Mouse (Mus musculus): ENCODE results near the gene Tmem251. TPM values are rescaled to one million over a fixed set of nuclear protein-coding genes. Genes with fewer than 3 reads are reported as not detected.
A peak's percentile ranks its signal among the peaks of the same experiment; 100 is the strongest.

Tmem251 gene
- 11.4 and 12.7 TPM in 2 replicates for polyA plus RNA-seq (2015; fragmentation: Nextera tagmentation; extraction: Ambion mirVana)

- WGBS = under 1% methylated on average over 58 of the region's 63 CpGs
- peak; percentile 98 for ATAC-seq (replicated peaks)
- H3K27ac ChIP-seq (replicated peaks) = peak within 1 kb of the TSS; percentile 92
- peaks cover 9% of the 10 kb centered on the region; the same call in 1 of the 2 replicates for H3K36me3 ChIP-seq
- no peaks in the 10 kb centered on the region for H3K9me3 ChIP-seq
- H3K4me1 ChIP-seq = peaks cover 26% of the 10 kb centered on the region
- H3K4me2 ChIP-seq (replicated peaks) = peak within 1 kb of the TSS; percentile 86
- peak within 1 kb of the TSS; percentile 83 for H3K9ac ChIP-seq (replicated peaks)
- no peaks in the 10 kb centered on the region for H3K27me3 ChIP-seq
- H3K4me3 ChIP-seq = peak within 1 kb of the TSS; percentile 74
These were observed at the start of gene Tmem251, which contains the start of gene Moap1 for GRCm38 (mm10) chr12:102743589-102744574. TSS of gene Tmem251 (plus strand) at chr12:102743762. TSS of gene Moap1 (minus strand) at chr12:102743661.

- no peak for ATAC-seq (replicated peaks)
- Histone ChIP-seq H3K4me1 (peaks cover 59% of the 10 kb centered on the region), H3K9ac (replicated peaks) (no peak overlapping the region), H3K36me3 (no peaks in the 10 kb centered on the region), H3K27ac (replicated peaks) (peak overlapping the region; percentile 26; the same call in 1 of the 2 replicates), H3K27me3 (no peaks in the 10 kb centered on the region), H3K4me3 (no peak overlapping the region), H3K4me2 (replicated peaks) (no peak overlapping the region), H3K9me3 (no peaks in the 10 kb centered on the region)
- WGBS = 61% methylated on average over 18 of the region's 18 CpGs
These were observed 48.0 kb upstream of the Tmem251 start for GRCm38 (mm10) chr12:102695369-102696239.

GRCm38 (mm10) chr12:102696635-102697354 is 46.8 kb upstream of the Tmem251 start:
- Histone ChIP-seq H3K4me3 (no peak overlapping the region), H3K36me3 (no peaks in the 10 kb centered on the region), H3K9ac (replicated peaks) (no peak overlapping the region; the same call in 1 of the 2 replicates), H3K9me3 (no peaks in the 10 kb centered on the region), H3K4me2 (replicated peaks) (no peak overlapping the region), H3K27ac (replicated peaks) (peak overlapping the region; percentile 72; the same call in 1 of the 2 replicates), H3K4me1 (peaks cover 64% of the 10 kb centered on the region), H3K27me3 (no peaks in the 10 kb centered on the region)
- WGBS = 82% methylated on average over 14 of the region's 14 CpGs
- ATAC-seq (replicated peaks) = no peak

- ATAC-seq (replicated peaks) = no peak
- 85% methylated on average over 7 of the region's 7 CpGs for WGBS
- Histone ChIP-seq H3K27ac (replicated peaks) (peak overlapping the region; percentile 72; the same call in 1 of the 2 replicates), H3K4me2 (replicated peaks) (no peak overlapping the region), H3K4me3 (no peak overlapping the region), H3K9ac (replicated peaks) (no peak overlapping the region; the same call in 1 of the 2 replicates), H3K4me1 (peaks cover 64% of the 10 kb centered on the region), H3K27me3 (no peaks in the 10 kb centered on the region), H3K36me3 (no peaks in the 10 kb centered on the region), H3K9me3 (no peaks in the 10 kb centered on the region)
These were observed 46.2 kb upstream of the Tmem251 start for GRCm38 (mm10) chr12:102697381-102697780.

GRCm38 (mm10) chr12:102698089-102698684 is 45.4 kb upstream of the Tmem251 start:
- 7% methylated on average over 1 of the region's 1 CpGs for WGBS
- no peak overlapping the region for H3K4me2 ChIP-seq (replicated peaks)
- H3K9me3 ChIP-seq = no peaks in the 10 kb centered on the region
- H3K27me3 ChIP-seq = no peaks in the 10 kb centered on the region
- peak overlapping the region; percentile 72 for H3K27ac ChIP-seq (replicated peaks)
- peak; percentile 15; the same call in 1 of the 2 replicates for ATAC-seq (replicated peaks)
- H3K4me1 ChIP-seq = peaks cover 71% of the 10 kb centered on the region
- H3K9ac ChIP-seq (replicated peaks) = 0 out of 2 replicates have a peak overlapping the region, but pooled peaks have one; percentile 4
- H3K4me3 ChIP-seq = no peak overlapping the region
- H3K36me3 ChIP-seq = no peaks in the 10 kb centered on the region

GRCm38 (mm10) chr12:102699156-102699555 is 44.4 kb upstream of the Tmem251 start:
- Histone ChIP-seq H3K9ac (replicated peaks) (no peak overlapping the region), H3K4me1 (peaks cover 81% of the 10 kb centered on the region), H3K9me3 (no peaks in the 10 kb centered on the region), H3K4me3 (no peak overlapping the region), H3K36me3 (no peaks in the 10 kb centered on the region), H3K4me2 (replicated peaks) (no peak overlapping the region), H3K27me3 (no peaks in the 10 kb centered on the region), H3K27ac (replicated peaks) (0 out of 2 replicates have a peak overlapping the region, but pooled peaks have one; percentile 7)
- no peak for ATAC-seq (replicated peaks)
- WGBS = 13% methylated on average over 1 of the region's 1 CpGs

- Histone ChIP-seq H3K9ac (replicated peaks) (peak overlapping the region; percentile 22; the same call in 1 of the 2 replicates), H3K4me3 (no peak overlapping the region), H3K27ac (replicated peaks) (peak overlapping the region; percentile 79), H3K27me3 (no peaks in the 10 kb centered on the region), H3K4me1 (peaks cover 84% of the 10 kb centered on the region), H3K9me3 (no peaks in the 10 kb centered on the region), H3K4me2 (replicated peaks) (0 out of 2 replicates have a peak overlapping the region, but pooled peaks have one; percentile 5), H3K36me3 (no peaks in the 10 kb centered on the region)
- ATAC-seq (replicated peaks) = no peak
- 39% methylated on average over 12 of the region's 12 CpGs for WGBS
These were observed 43.1 kb upstream of the Tmem251 start for GRCm38 (mm10) chr12:102700453-102700852.

- Histone ChIP-seq H3K4me1 (peaks cover 77% of the 10 kb centered on the region), H3K4me3 (peak overlapping the region; percentile 88; the same call in 1 of the 2 replicates), H3K9ac (replicated peaks) (no peak overlapping the region), H3K27me3 (no peaks in the 10 kb centered on the region), H3K9me3 (no peaks in the 10 kb centered on the region), H3K27ac (replicated peaks) (peak overlapping the region; percentile 57; the same call in 1 of the 2 replicates), H3K4me2 (replicated peaks) (peak overlapping the region; percentile 71), H3K36me3 (no peaks in the 10 kb centered on the region)
- no peak for ATAC-seq (replicated peaks)
- 96% methylated on average over 5 of the region's 5 CpGs for WGBS
These were observed 41.8 kb upstream of the Tmem251 start for GRCm38 (mm10) chr12:102701691-102702207.

GRCm38 (mm10) chr12:102702356-102703110 is 41.0 kb upstream of the Tmem251 start:
- 4% methylated on average over 15 of the region's 15 CpGs for WGBS
- Histone ChIP-seq H3K27ac (replicated peaks) (peak overlapping the region; percentile 57), H3K27me3 (no peaks in the 10 kb centered on the region), H3K36me3 (no peaks in the 10 kb centered on the region), H3K9ac (replicated peaks) (peak overlapping the region; percentile 76), H3K4me3 (peak overlapping the region; percentile 88), H3K9me3 (no peaks in the 10 kb centered on the region), H3K4me1 (peaks cover 69% of the 10 kb centered on the region), H3K4me2 (replicated peaks) (peak overlapping the region; percentile 71)
- ATAC-seq (replicated peaks) = no peak

- H3K4me3 ChIP-seq = peak overlapping the region; percentile 88
- 3% methylated on average over 4 of the region's 4 CpGs for WGBS
- H3K27me3 ChIP-seq = no peaks in the 10 kb centered on the region
- peaks cover 64% of the 10 kb centered on the region for H3K4me1 ChIP-seq
- peak overlapping the region; percentile 76 for H3K9ac ChIP-seq (replicated peaks)
- H3K9me3 ChIP-seq = no peaks in the 10 kb centered on the region
- no peaks in the 10 kb centered on the region for H3K36me3 ChIP-seq
- peak overlapping the region; percentile 57 for H3K27ac ChIP-seq (replicated peaks)
- ATAC-seq (replicated peaks) = no peak
- peak overlapping the region; percentile 71 for H3K4me2 ChIP-seq (replicated peaks)
These were observed 40.5 kb upstream of the Tmem251 start for GRCm38 (mm10) chr12:102703111-102703412.

All from forebrain, embryonic 15.5 days (tissue).